Mouse (Mus musculus): ENCODE results near the gene Rpap3.

- TF ChIP-seq JUND (conservative IDR thresholded peaks at IDR 0.05; ENCODE audit: low read depth, low read length): no peak
- no peak for TF ChIP-seq POLR2A (IDR thresholded peaks at IDR 0.05; ENCODE audit: low read depth, low read length)
- no peak for TF ChIP-seq ZNF384 (IDR thresholded peaks at IDR 0.05; ENCODE audit: low read depth, low read length)
- no peak for TF ChIP-seq ZC3H11A (IDR thresholded peaks at IDR 0.05; ENCODE audit: low read depth, low read length)
- TF ChIP-seq POLR2AphosphoS2 (IDR thresholded peaks at IDR 0.05; ENCODE audit: low read depth, low read length): no peak
- no peak for TF ChIP-seq BHLHE40 (IDR thresholded peaks at IDR 0.05; ENCODE audit: low read depth, low read length)
- TF ChIP-seq CTCF (conservative IDR thresholded peaks at IDR 0.05 in 1 of 2, IDR thresholded peaks at IDR 0.05 in 1 of 2; ENCODE audit: low read depth in 2 of 2, low read length in 2 of 2): no peak
- no peak for TF ChIP-seq E2F4 (IDR thresholded peaks at IDR 0.05; ENCODE audit: insufficient replicate concordance, low read depth, low read length)
- no peak for TF ChIP-seq NRF1 (IDR thresholded peaks at IDR 0.05; ENCODE audit: low read depth, low read length)
- no peak for TF ChIP-seq RAD21 (IDR thresholded peaks at IDR 0.05; ENCODE audit: low read depth, low read length)
- no peak for TF ChIP-seq MAFK (IDR thresholded peaks at IDR 0.05; ENCODE audit: insufficient replicate concordance, low read length)
- TF ChIP-seq MXI1 (IDR thresholded peaks at IDR 0.05; ENCODE audit: low read depth, low read length): no peak
- no peak for TF ChIP-seq MAX (IDR thresholded peaks at IDR 0.05; ENCODE audit: low read length)
- no peak for TF ChIP-seq TBP (conservative IDR thresholded peaks at IDR 0.05; ENCODE audit: low read depth, low read length)
These were observed 43.8 kb upstream of the Rpap3 start for GRCm38 (mm10) chr15:97749397-97749796.
